Mouse (Mus musculus) hindbrain, embryonic 16.5 days (tissue): ENCODE measurements around the gene Arl11. TPM values are rescaled to one million over a fixed set of nuclear protein-coding genes. Genes with fewer than 3 reads are reported as not detected.

ENCODE experiments used
- ATAC-seq: fragments of 200-750 bp; cut with Nextera tagmentation; 2 replicates; pipeline ENCODE4 v1.8.0; 2017; ENCODE audit warnings: moderate TSS enrichment, moderate library complexity
- H3K27ac ChIP-seq: fragments of 300-500 bp; sonication (generic); 2 replicates; pipeline ENCODE4 v1.5.1; 2014; ENCODE audit warnings: low read depth, mild to moderate bottlenecking, control low read depth, low read length, moderate library complexity
- H3K27me3 ChIP-seq: fragments of 300-500 bp; sonication (generic); replicated peaks from 2 replicates; pipeline ENCODE4 v1.6.1; 2014; ENCODE audit warnings: low read length; ENCODE audit not compliant: control insufficient read depth, insufficient read depth
- H3K36me3 ChIP-seq: fragments of 300-500 bp; sonication (generic); 2 replicates; pipeline ENCODE4 v1.6.1; 2014; ENCODE audit warnings: mild to moderate bottlenecking, low read length, moderate library complexity, mixed read lengths; ENCODE audit not compliant: control insufficient read depth, insufficient read depth
- H3K4me1 ChIP-seq: fragments of 300-500 bp; sonication (generic); 2 replicates; pipeline ENCODE4 v1.6.1; 2014; ENCODE audit warnings: low read depth, low read length; ENCODE audit not compliant: control insufficient read depth, insufficient read depth
- H3K4me2 ChIP-seq: fragments of 300-500 bp; sonication (generic); 2 replicates; pipeline ENCODE4 v1.6.1; 2014; ENCODE audit warnings: mild to moderate bottlenecking, low read length, control low read depth, moderate library complexity
- H3K4me3 ChIP-seq: fragments of 300-500 bp; sonication (generic); 2 replicates; pipeline ENCODE4 v1.5.1; 2014; ENCODE audit warnings: mild to moderate bottlenecking, low read length, control low read depth, moderate library complexity
- H3K9ac ChIP-seq: fragments of 300-500 bp; sonication (generic); 2 replicates; pipeline ENCODE4 v1.6.1; 2014; ENCODE audit warnings: low read depth, mild to moderate bottlenecking, control low read depth, low read length, moderate library complexity
- H3K9me3 ChIP-seq: fragments of 300-500 bp; sonication (generic); 2 replicates; pipeline ENCODE4 v1.6.1; 2014; ENCODE audit warnings: mild to moderate bottlenecking, low read length, moderate library complexity; ENCODE audit not compliant: control insufficient read depth
- WGBS: fragments of 180-500 bp; shearing (Covaris S2); extraction: QIAGEN DNeasy Blood & Tissue Kit; methylation state at CpG from one replicate; pipeline ENCODE4 v1.1.7; 2014; 5-methylcytosine and 5-hydroxymethylcytosine counted together
- polyA plus RNA-seq: library from polyadenylated mRNA; unstranded; fragments of >200 nt; fragmentation: Nextera tagmentation; extraction: Ambion mirVana; gene quantifications from 2 replicates; pipeline ENCODE4 v1.2.1, GENCODE M21; 2015

The Arl11 gene
- polyA plus RNA-seq, result 0.38 and 0.55 TPM in 2 replicates

GRCm38 (mm10) chr14:61309593-61309992, at the start of gene Arl11:
Gene Arl11, plus strand, starts transcription at chr14:61309753.
- Histone ChIP-seq H3K27ac (no peak within 1 kb of the TSS), H3K36me3 (no peaks in the 10 kb centered on the region), H3K9me3 (no peaks in the 10 kb centered on the region), H3K4me1 (no peaks in the 10 kb centered on the region), H3K4me2 (no peak within 1 kb of the TSS), H3K9ac (no peak within 1 kb of the TSS), H3K27me3 (no peaks in the 10 kb centered on the region), H3K4me3 (no peak within 1 kb of the TSS)
- 68% methylated on average over 6 of the region's 6 CpGs for WGBS
- ATAC-seq, result no peak

- 36% methylated on average over 5 of the region's 5 CpGs for WGBS
- H3K27ac ChIP-seq, result no peak overlapping the region
- no peaks in the 10 kb centered on the region for H3K27me3 ChIP-seq
- no peak for ATAC-seq
- H3K36me3 ChIP-seq, result no peaks in the 10 kb centered on the region
- H3K4me1 ChIP-seq, result no peaks in the 10 kb centered on the region
- no peak overlapping the region for H3K9ac ChIP-seq
- no peaks in the 10 kb centered on the region for H3K9me3 ChIP-seq
- H3K4me2 ChIP-seq, result no peak overlapping the region
- H3K4me3 ChIP-seq, result no peak overlapping the region
Observed at GRCm38 (mm10) chr14:61267908-61268475, 41.6 kb upstream of the Arl11 start.

DNA sequence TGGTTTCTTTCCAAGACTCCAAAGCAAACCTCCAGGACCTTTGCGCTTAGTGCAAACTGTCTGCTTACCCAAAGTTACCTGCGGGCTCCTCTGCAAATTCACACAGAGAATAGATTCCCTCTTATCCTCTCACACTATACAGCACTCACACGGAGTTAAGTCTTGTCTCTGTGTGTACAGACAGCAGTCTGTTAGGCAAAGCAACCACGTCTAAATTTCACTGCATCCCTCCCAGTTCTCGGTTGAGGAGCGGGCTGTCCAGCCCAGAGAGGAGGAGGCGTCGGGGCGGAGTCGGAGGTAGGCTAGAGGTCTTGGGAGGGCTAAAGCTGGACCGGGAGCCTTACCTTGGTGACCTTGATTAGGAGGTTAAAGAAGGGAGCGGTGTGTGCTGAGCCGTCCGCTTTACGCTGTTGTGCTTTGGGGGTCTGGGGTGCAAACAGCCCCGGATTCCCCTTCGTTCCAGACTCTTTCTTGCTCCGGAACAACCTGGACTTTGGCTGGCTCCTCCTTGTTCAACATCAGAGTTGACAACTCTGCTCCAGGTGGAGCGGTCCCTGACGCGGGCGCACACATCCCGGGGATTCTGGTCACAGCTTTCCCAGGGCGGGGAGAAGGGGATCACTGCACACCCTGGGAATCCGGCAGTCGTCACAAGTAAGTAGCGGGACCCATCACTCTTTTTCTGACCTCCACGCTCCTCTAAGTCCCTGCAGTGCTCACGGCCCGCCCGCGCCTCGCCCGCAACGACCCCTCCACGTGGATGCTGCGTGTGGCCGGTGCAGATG, 34.9 kb upstream of the Arl11 start:
- peak overlapping the region; percentile 27 for H3K4me3 ChIP-seq
- ATAC-seq, result no peak
- peaks cover 11% of the 10 kb centered on the region for H3K27me3 ChIP-seq
- peak overlapping the region; percentile 35 for H3K9ac ChIP-seq
- 8% methylated on average over 38 of the region's 38 CpGs for WGBS
- no peaks in the 10 kb centered on the region for H3K36me3 ChIP-seq
- peak overlapping the region; percentile 55 for H3K4me2 ChIP-seq
- no peaks in the 10 kb centered on the region for H3K9me3 ChIP-seq
- no peak overlapping the region for H3K27ac ChIP-seq
- peaks cover 4% of the 10 kb centered on the region for H3K4me1 ChIP-seq

DNA sequence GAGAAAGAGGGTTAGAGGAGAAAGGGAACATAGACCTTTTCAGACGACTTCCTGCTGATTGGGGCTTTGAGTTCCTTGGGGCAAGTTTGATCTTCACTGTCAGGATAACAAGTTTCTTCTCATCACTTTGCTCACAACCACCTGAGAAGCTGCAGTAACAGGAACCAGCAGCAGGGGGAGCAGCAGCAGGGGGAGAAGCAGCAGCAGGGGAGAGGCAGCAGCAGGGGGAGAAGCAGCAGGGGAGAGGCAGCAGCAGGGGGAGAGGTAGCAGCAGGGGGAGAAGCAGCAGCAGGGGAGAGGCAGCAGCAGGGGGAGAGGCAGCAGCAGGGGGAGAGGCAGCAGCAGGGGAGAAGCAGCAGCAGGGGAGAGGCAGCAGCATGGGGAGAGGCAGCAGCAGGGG, 32.3 kb upstream of the Arl11 start:
- no peaks in the 10 kb centered on the region for H3K9me3 ChIP-seq
- H3K27ac ChIP-seq, result no peak overlapping the region
- peaks cover 11% of the 10 kb centered on the region for H3K27me3 ChIP-seq
- no peak for ATAC-seq
- no peaks in the 10 kb centered on the region for H3K36me3 ChIP-seq
- H3K4me1 ChIP-seq, result peaks cover 4% of the 10 kb centered on the region
- WGBS, result 53% methylated on average over 1 of the region's 1 CpGs
- no peak overlapping the region for H3K4me3 ChIP-seq
- no peak overlapping the region for H3K9ac ChIP-seq
- no peak overlapping the region for H3K4me2 ChIP-seq

GRCm38 (mm10) chr14:61278676-61279300, 30.8 kb upstream of the Arl11 start:
- no peaks in the 10 kb centered on the region for H3K9me3 ChIP-seq
- peaks cover 4% of the 10 kb centered on the region for H3K4me1 ChIP-seq
- H3K4me3 ChIP-seq, result no peak overlapping the region
- ATAC-seq, result no peak
- H3K4me2 ChIP-seq, result no peak overlapping the region
- no peak overlapping the region for H3K27ac ChIP-seq
- H3K36me3 ChIP-seq, result no peaks in the 10 kb centered on the region
- 83% methylated on average over 7 of the region's 7 CpGs for WGBS
- peaks cover 11% of the 10 kb centered on the region for H3K27me3 ChIP-seq
- no peak overlapping the region for H3K9ac ChIP-seq

DNA sequence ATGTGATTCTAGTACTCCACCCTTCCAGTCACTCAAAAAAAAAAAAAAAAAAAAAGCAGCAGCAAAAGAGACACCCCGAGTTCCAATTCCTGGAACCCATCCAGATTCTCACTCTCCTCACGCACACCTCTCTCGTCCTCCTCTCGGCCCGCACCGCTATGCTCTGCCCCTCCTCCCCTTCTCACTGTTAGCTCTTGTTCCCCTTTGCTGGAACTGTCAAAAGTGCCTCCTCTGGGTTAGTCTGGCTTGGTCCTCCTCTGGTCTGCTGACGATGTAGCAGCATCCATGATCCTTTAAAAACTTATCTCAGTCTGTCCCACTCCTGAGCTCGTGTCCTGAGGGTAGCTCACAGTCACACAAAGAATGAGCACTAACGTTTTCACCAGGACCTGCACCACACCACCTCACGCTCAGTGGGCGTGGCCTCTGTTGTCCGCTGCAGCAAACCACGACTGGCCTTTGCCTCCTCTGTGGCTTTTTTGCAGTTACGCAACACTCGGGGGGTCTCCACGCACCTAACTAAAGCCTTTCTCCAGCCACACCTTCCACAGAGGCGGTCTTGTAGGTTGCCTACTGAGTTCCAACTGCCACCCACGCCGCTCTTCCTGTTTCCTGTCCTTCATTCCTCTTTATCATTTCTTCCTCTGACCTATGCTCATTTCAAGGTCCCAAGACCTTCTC, 20.8 kb upstream of the Arl11 start:
- no peaks in the 10 kb centered on the region for H3K4me1 ChIP-seq

DNA sequence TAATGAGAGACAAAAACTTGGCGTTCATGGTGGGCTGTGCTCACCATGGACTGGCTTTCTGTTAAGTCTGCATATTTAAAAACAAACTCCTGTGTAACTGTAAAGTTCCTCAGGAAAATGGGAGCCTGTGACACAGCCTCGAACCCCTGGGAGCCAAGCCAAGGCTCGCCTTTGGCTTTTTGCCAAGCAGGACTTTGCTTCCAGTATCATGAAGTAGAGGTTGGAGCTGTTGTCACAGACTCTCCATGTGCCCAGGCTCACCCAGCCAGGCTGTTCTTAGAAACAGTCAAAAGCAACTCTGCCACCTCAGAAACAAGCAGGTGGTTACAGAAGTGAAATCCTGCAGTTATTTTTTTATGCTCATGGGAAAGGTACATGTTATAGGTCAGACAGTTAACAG, 18.9 kb upstream of the Arl11 start:
- Histone ChIP-seq H3K4me1 (no peaks in the 10 kb centered on the region), H3K4me2 (no peak overlapping the region), H3K9ac (no peak overlapping the region), H3K36me3 (no peaks in the 10 kb centered on the region), H3K27me3 (no peaks in the 10 kb centered on the region), H3K27ac (no peak overlapping the region), H3K4me3 (no peak overlapping the region), H3K9me3 (no peaks in the 10 kb centered on the region)
- WGBS, result 58% methylated on average over 3 of the region's 3 CpGs
- ATAC-seq, result no peak

More for the DNA sequence above, 20.8 kb upstream of the Arl11 start:
- Histone ChIP-seq H3K27ac (no peak overlapping the region), H3K36me3 (no peaks in the 10 kb centered on the region), H3K4me2 (no peak overlapping the region), H3K4me3 (no peak overlapping the region), H3K9me3 (no peaks in the 10 kb centered on the region), H3K9ac (no peak overlapping the region), H3K27me3 (no peaks in the 10 kb centered on the region)
- WGBS, result 71% methylated on average over 19 of the region's 19 CpGs
- no peak for ATAC-seq

- Histone ChIP-seq H3K9ac (no peak overlapping the region), H3K4me2 (peak overlapping the region; percentile 1; the same call in 1 of the 2 replicates), H3K36me3 (no peaks in the 10 kb centered on the region), H3K27me3 (no peaks in the 10 kb centered on the region), H3K4me3 (no peak overlapping the region), H3K9me3 (no peaks in the 10 kb centered on the region), H3K27ac (no peak overlapping the region), H3K4me1 (no peaks in the 10 kb centered on the region)
- WGBS, result 46% methylated on average over 16 of the region's 16 CpGs
- no peak; the same call in 1 of the 2 replicates for ATAC-seq
Observed at GRCm38 (mm10) chr14:61293884-61294737, 15.4 kb upstream of the Arl11 start.
